Mouse (Mus musculus): ENCODE data around the gene Pard3. TPM values are rescaled to one million over a fixed set of nuclear protein-coding genes. Genes with fewer than 3 reads are reported as not detected.

Pard3 gene
- total RNA-seq, 4 experiments from 2014 or later: 25.3 to 28.1 (median 26.6) TPM

DNA sequence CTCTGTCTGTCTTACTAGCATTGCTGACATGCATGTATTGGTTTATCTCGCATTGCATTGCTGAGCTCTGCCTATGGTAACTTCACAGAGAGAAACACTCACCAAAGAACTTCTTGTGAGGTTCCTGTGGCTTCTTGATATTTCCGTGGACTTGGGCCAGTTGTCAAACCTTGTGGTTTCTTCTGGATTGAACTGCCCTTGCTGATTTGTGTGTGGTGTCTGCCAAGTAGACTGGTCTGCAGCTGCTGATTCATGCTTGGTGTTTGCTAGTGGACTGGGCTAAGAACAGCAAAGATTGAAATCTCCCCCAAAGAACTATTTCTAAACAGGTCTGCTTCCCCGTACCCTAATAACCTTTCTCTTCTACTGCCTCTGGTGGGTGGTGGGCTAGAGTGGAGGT, 117.6 kb downstream of the Pard3 start:
- no peak for DNase-seq (ENCODE audit: low spot score in 2 of 2)

DNA sequence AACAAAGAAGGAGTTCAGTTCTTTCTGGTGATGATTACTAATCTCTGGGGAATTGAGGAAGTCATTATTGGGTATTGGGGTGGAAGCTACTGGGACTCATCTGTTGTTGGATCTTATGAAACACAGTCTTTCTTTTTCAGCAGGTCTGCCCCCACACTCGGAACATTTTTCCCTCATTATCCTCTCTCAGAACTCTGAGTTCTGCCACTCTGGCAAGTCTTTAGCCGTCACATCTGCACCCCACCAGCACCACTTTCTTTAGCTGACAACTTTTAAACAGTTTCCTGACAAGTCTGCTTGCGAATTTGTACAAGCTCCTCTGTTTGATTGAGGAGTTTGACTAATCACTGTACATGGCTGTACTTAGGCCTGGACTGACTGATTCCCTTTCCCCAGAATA, 118.4 kb downstream of the Pard3 start:
- DNase-seq (ENCODE audit: low spot score in 2 of 2): no peak

DNA sequence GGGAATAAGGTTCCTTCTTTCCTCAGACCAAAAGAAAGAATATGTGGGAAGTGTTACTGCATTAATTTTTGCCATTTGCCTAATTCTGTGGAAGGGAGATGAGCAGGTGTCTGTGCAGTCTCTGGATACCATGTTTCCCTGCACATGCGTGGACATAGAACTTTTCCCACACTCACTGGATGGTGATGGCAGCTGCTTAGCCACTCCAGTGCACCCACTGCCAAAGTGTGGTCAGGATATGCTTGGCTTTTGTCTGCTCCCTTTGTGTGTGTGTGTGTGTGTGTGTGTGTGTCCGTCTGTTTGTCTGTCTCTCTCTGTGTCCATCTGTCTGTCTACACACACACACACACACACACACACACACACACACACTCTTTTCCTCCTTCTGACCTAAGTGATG, 119.8 kb downstream of the Pard3 start:
- no peak for DNase-seq (ENCODE audit: low spot score in 2 of 2)

GRCm38 (mm10) chr8:127184025-127184424, 120.3 kb downstream of the Pard3 start:
- no peak for DNase-seq (ENCODE audit: low spot score in 2 of 2)

- no peak for DNase-seq (ENCODE audit: low spot score in 2 of 2)
Observed at GRCm38 (mm10) chr8:127185897-127186296, 122.2 kb downstream of the Pard3 start.

DNA sequence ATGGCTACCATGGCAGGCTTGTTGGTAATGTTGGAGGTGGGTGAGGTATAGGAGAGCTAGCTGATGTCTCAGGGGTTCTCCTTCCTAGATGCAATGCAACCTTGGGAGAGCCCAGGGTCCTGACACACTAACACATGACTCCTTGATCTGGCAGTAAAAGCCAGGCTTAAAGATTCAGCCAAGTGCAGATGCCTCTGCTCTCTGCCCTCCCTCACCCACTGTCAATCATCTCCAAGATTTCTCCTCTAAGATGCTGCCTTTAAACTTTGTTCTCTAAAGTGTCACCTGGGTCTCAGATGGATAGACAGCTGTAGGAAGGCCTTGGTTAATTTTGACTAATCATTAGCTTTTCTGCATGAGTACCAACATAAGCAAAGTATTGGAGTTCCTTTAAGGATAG, 125.0 kb downstream of the Pard3 start:
- DNase-seq (ENCODE audit: low spot score in 2 of 2): no peak

DNA sequence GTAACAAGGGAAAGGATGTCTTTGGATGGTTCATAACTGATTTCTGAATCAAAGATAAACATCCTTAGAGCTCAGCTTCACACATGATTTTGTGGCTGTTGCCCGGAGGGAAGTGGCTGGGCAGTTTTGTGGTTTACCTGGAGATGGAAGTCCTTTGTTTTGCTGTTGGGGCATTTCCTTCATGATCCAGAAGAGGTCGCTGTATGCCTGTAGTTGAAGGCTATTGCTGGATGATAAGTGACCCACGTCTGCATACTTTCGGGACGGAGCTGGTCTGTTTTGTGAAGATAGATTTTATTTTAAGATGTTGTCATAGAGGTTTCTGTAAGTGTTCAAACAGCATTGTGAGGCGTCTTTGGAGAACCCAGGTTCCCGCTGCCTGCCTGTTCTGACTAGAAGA, 126.7 kb downstream of the Pard3 start:
- peak; percentile 26 to 34 for DNase-seq (ENCODE audit: low spot score in 2 of 2)

DNA sequence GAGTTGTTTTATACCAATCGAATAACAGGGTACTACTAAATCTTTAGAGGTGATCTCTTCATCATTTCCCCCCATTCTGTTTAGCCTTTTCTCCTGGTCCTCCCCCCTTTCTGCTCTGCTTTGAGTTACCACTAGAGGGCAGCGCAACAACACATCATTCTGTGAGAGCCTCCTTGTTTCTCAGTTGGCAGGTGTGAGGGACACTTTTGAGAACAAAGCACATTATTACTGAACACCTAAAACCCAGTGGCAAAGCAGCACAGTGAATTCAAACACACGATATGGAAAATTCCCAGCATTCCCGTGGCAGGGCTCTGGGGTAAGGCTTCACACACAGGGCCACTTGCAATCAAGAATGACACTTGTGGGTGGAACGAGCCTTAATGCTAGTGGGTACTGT, 127.7 kb downstream of the Pard3 start:
- DNase-seq (ENCODE audit: low spot score in 2 of 2): peak in 1 of 2 experiments; percentile 51

GRCm38 (mm10) chr8:127191824-127192223, 128.1 kb downstream of the Pard3 start:
- DNase-seq (ENCODE audit: low spot score in 2 of 2): no peak

GRCm38 (mm10) chr8:127192331-127192730, 128.6 kb downstream of the Pard3 start:
- DNase-seq (ENCODE audit: low spot score in 2 of 2): no peak

- DNase-seq (ENCODE audit: low spot score in 2 of 2): no peak
Observed at GRCm38 (mm10) chr8:127193375-127193774, 129.7 kb downstream of the Pard3 start.

DNA sequence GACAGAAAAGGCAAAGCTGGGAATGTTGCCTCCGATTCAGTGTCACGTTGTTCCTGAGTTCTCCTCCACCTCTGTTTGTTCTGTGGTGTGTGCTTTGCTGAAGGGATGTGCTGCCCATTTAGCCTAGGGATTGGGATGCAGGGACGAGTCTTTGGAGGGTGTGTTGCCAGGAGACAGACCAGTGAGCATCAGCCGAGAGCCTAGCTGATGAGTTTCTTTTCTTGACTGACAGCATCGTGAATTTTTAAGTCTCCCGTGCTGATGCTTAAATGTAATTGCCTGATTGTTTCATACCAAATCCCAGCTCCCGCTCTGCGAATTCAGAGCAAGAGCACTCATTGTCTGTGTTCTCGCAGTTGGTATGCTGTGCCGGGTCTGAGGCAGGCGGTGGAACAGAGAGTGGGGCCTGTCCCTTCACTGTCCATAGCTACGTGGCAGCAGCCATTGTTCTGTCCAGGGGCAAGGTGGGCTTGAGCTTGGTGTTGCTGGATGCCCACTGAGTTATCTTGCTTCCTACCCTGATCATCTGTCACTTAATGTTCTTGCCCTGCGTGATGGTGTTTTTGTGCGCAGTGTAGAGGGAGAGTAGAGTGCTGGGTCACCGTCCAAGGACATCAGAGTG, 131.2 kb downstream of the Pard3 start:
- DNase-seq (ENCODE audit: low spot score in 2 of 2): no peak

GRCm38 (mm10) chr8:127196505-127197265, 133.0 kb downstream of the Pard3 start:
- DNase-seq (ENCODE audit: low spot score in 2 of 2): no peak

GRCm38 (mm10) chr8:127207455-127207854, 143.8 kb downstream of the Pard3 start:
- DNase-seq (ENCODE audit: low spot score in 2 of 2): no peak

GRCm38 (mm10) chr8:127210621-127211020, 146.9 kb downstream of the Pard3 start:
- no peak for DNase-seq (ENCODE audit: low spot score in 2 of 2)

GRCm38 (mm10) chr8:127214338-127214737, 150.6 kb downstream of the Pard3 start:
- DNase-seq (ENCODE audit: low spot score in 2 of 2): no peak

DNA sequence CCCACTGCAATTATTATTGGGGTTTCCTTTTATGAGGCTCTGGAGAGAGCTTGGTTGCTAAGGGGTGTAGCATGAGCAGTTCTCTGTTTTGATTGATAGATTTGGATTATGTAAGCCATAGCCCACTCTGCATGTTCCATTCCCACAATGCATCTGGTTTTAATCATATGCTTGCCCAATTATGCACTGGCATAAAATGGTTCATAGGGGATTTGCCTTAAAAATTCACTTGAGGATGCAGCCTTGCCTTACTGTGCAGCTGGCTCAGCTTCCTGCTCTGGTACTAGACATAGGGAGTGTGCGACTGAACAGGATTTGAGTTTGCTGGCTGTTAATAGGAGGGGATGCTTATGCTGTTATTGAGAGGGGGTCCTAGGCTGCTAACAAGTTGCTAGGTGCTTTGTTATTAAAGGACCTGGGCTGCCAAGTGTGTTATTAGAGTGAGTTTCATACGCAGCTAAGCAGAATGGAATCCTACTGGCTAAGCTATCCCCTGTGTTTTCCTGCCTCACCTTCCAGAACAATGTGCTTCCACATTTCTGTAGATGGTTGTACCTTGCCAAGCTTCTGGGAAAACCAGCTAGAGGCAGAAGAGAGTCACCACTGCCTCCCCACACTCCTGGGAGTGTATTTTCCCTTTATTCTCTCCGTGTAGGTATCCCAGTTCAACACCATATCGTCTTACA, 151.2 kb downstream of the Pard3 start:
- no peak for DNase-seq (ENCODE audit: low spot score in 2 of 2)

- no peak for DNase-seq (ENCODE audit: low spot score in 2 of 2)
Observed at GRCm38 (mm10) chr8:127220206-127220605, 156.5 kb downstream of the Pard3 start.

- DNase-seq (ENCODE audit: low spot score in 2 of 2): no peak
Observed at GRCm38 (mm10) chr8:127220615-127221014, 156.9 kb downstream of the Pard3 start.

DNA sequence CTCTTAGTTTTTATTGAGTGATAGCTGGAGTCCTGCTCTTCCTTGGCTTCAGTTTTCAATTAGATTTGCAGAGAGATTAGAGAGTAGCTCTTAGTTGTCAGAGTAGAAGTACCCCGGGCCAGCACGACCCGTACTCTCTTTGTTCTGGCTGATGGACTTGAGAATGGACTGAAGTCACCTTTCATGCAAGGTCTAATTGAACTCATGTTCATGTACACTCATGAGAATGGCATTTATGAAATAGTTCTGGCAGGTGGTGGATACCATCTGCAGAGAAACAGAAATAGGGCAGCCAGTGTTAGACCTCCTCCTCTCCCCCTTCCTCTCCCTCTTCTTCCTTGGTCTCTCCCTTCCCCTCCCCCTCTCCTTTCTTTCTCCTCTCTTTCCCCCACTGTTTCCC, 158.7 kb downstream of the Pard3 start:
- no peak for DNase-seq (ENCODE audit: low spot score in 2 of 2)

DNA sequence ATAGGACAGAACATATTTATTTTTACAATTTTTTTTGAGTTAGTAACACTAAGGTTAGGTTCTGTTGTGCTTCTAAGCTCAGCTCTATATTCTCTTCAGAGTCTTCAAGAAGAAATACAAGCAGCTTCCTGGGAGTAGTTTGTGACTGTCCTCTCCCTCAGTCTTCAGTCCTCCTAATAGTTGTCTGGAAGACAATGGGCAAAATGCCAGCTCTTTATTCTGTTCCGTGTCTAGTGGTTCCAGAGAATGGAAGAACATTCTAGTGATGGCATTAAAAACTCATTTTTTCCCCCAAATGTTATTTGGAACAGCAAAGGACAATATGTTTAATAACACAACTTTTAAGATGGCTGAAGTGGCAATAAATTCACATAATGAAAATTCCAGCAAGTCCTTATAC, 163.3 kb downstream of the Pard3 start:
- DNase-seq (ENCODE audit: low spot score in 2 of 2): no peak

- no peak for DNase-seq (ENCODE audit: low spot score in 2 of 2)
Observed at GRCm38 (mm10) chr8:127227407-127227806, 163.7 kb downstream of the Pard3 start.
